Mouse (Mus musculus) right cerebral cortex, adult 18-20 months (tissue): ENCODE data around the gene Satb1.

Experiments used
- DNase-seq: peaks from one replicate; pipeline ENCODE4 v3.0.0; 2022; ENCODE audit warnings: mixed read lengths

Satb1 gene

GRCm38 (mm10) chr17:51763600-51763999 lies 69.5 kb downstream of the Satb1 start:
- DNase-seq: peak; percentile 43

GRCm38 (mm10) chr17:51762503-51762902 lies 70.6 kb downstream of the Satb1 start:
- no peak for DNase-seq

GRCm38 (mm10) chr17:51760997-51761655 lies 72.0 kb downstream of the Satb1 start:
- no peak for DNase-seq

- no peak for DNase-seq
These were observed 72.7 kb downstream of the Satb1 start for GRCm38 (mm10) chr17:51760251-51760887.

GRCm38 (mm10) chr17:51759509-51759908 lies 73.6 kb downstream of the Satb1 start:
- DNase-seq: no peak

- no peak for DNase-seq
These were observed 80.9 kb downstream of the Satb1 start for GRCm38 (mm10) chr17:51752142-51752541.

- DNase-seq: no peak
These were observed 85.9 kb downstream of the Satb1 start for GRCm38 (mm10) chr17:51747204-51747603.

- DNase-seq: no peak
These were observed 90.6 kb downstream of the Satb1 start for GRCm38 (mm10) chr17:51742502-51742901.

- no peak for DNase-seq
These were observed 92.0 kb downstream of the Satb1 start for GRCm38 (mm10) chr17:51741126-51741525.

- DNase-seq: no peak
These were observed 92.8 kb downstream of the Satb1 start for GRCm38 (mm10) chr17:51740246-51740645.

- no peak for DNase-seq
These were observed 108.6 kb downstream of the Satb1 start for GRCm38 (mm10) chr17:51724486-51724885.

- DNase-seq: no peak
These were observed 137.4 kb downstream of the Satb1 start for GRCm38 (mm10) chr17:51695711-51696110.

GRCm38 (mm10) chr17:51695271-51695670 lies 137.8 kb downstream of the Satb1 start:
- no peak for DNase-seq

- DNase-seq: no peak
These were observed 142.6 kb downstream of the Satb1 start for GRCm38 (mm10) chr17:51690526-51690925.

GRCm38 (mm10) chr17:51687226-51687625 lies 145.9 kb downstream of the Satb1 start:
- DNase-seq: no peak
